Mouse (Mus musculus) activated CD4-positive, CD25-positive, alpha-beta regulatory T cell (primary cell): ENCODE measurements around the gene Mrpl22. TPM values are rescaled to one million over a fixed set of nuclear protein-coding genes. Genes with fewer than 3 reads are reported as not detected.

ENCODE experiments used
- polyA plus RNA-seq, 2 experiments: library from polyadenylated mRNA; unstranded; fragments of 100-300 nt; shearing (Covaris generic); gene quantifications; one replicate each; pipeline ENCODE4 v1.2.1; 2017

Gene Mrpl22
- polyA plus RNA-seq: 10 to 100 TPM; 51.1 to 66.0 TPM

GRCm38 (mm10) chr11:58171459-58172091 lies at the start of gene Mrpl22:
Mrpl22 (plus strand) TSS chr11:58171661.

GRCm38 (mm10) chr11:58168167-58168915 lies 3.1 kb upstream of the Mrpl22 start, which contains the start of gene Gemin5:
Gemin5 (minus strand) TSS chr11:58168539.

GRCm38 (mm10) chr11:58199229-58200037 lies 28.0 kb downstream of the Mrpl22 start, which contains the start of the genes Igtp and Irgm2:
Igtp (plus strand) TSS chr11:58199556.
Irgm2 (plus strand) TSS chr11:58199618.

Other genes starting within 250 kb of the Mrpl22 start
- gene Larp1, start 162.6 kb upstream of the Mrpl22 start, polyA plus RNA-seq: 100 to 1,000 TPM in 1 of 2 experiments, 10 to 100 TPM in 1; 89.3 to 100 TPM
- not detected for gene Gm12248, start 78.5 kb upstream of the Mrpl22 start, polyA plus RNA-seq
- gene Cnot8, start 67.5 kb upstream of the Mrpl22 start, polyA plus RNA-seq: 100 to 1,000 TPM in 1 of 2 experiments, 10 to 100 TPM in 1; 97.5 to 111 TPM
- gene Gemin5, start 3.1 kb upstream of the Mrpl22 start, polyA plus RNA-seq: 10 to 100 TPM; 12.4 to 17.4 TPM
- gene Igtp, start 27.9 kb downstream of the Mrpl22 start, polyA plus RNA-seq: 100 to 1,000 TPM; 514 to 718 TPM
- gene Irgm2, start 28.0 kb downstream of the Mrpl22 start, polyA plus RNA-seq: 100 to 1,000 TPM in 1 of 2 experiments, 10 to 100 TPM in 1; 52.4 to 106 TPM
- not detected for gene 4930438A08Rik, start 103.1 kb downstream of the Mrpl22 start, polyA plus RNA-seq
- gene Zfp692, start 135.4 kb downstream of the Mrpl22 start, polyA plus RNA-seq: 10 to 100 TPM; 25.6 to 28.0 TPM
- gene Zfp672, start 158.7 kb downstream of the Mrpl22 start, polyA plus RNA-seq: 10 to 100 TPM; 29.7 to 51.5 TPM
- gene Sh3bp5l, start 159.1 kb downstream of the Mrpl22 start, polyA plus RNA-seq: 10 to 100 TPM; 11.3 to 19.7 TPM
- gene Lypd8, start 207.4 kb downstream of the Mrpl22 start, polyA plus RNA-seq: under 1 TPM in 1 of 2 experiments, not detected in 1; 0.21 TPM
- not detected for gene 1810065E05Rik, start 249.4 kb downstream of the Mrpl22 start, polyA plus RNA-seq